Mouse (Mus musculus): Measurements from ENCODE around the gene Xpo1. TPM values are rescaled to one million over a fixed set of nuclear protein-coding genes. Genes with fewer than 3 reads are reported as not detected.
"Not testable (repeated sequence)": the region's sequence is repeated elsewhere in the genome, so short reads cannot be mapped to it uniquely, and the experiment has no call there.

Gene Xpo1
- total RNA-seq, 2 experiments from 2014 or later = 62.6 to 66.3 TPM

GRCm38 (mm10) chr11:23259073-23259472 is 3.2 kb downstream of the Xpo1 start:
- H3K4me3 ChIP-seq = no peak overlapping the region
- intact Hi-C loops (cut with DNase I) = loop anchor here (5.0 kb wide), 2 partner anchors 112 to 627 kb away; no protein-coding TSS in a partner anchor
- TF ChIP-seq CTCF (IDR thresholded peaks at IDR 0.05) = no peak
- no peak overlapping the region for H3K27ac ChIP-seq
- DNase-seq (ENCODE audit: extremely low spot score in 1 of 2, low spot score in 2 of 2) = no peak

- intact Hi-C loops (cut with DNase I) = loop anchor here (5.0 kb wide), 2 partner anchors 112 to 627 kb away; no protein-coding TSS in a partner anchor
- DNase-seq (ENCODE audit: extremely low spot score in 1 of 2, low spot score in 2 of 2) = no peak
- H3K27ac ChIP-seq = no peak overlapping the region
- TF ChIP-seq CTCF (IDR thresholded peaks at IDR 0.05) = no peak
- no peak overlapping the region for H3K4me3 ChIP-seq
Measured at GRCm38 (mm10) chr11:23259481-23259880, 3.6 kb downstream of the Xpo1 start.

- intact Hi-C loops (cut with DNase I) = no loop called here
- Histone ChIP-seq H3K4me3 (no peak overlapping the region), H3K27ac (no peak overlapping the region)
- TF ChIP-seq CTCF (IDR thresholded peaks at IDR 0.05) = no peak
- no peak for DNase-seq (ENCODE audit: extremely low spot score in 1 of 2, low spot score in 2 of 2)
Measured at GRCm38 (mm10) chr11:23260186-23260585, 4.3 kb downstream of the Xpo1 start.

GRCm38 (mm10) chr11:23261490-23261889 is 5.6 kb downstream of the Xpo1 start:
- Histone ChIP-seq H3K27ac (no peak overlapping the region), H3K4me3 (no peak overlapping the region)
- intact Hi-C loops (cut with DNase I) = no loop called here
- TF ChIP-seq CTCF (IDR thresholded peaks at IDR 0.05) = peak; percentile 26
- no peak for DNase-seq (ENCODE audit: extremely low spot score in 1 of 2, low spot score in 2 of 2)

- no peak for TF ChIP-seq CTCF (IDR thresholded peaks at IDR 0.05)
- H3K4me3 ChIP-seq = no peak overlapping the region
- intact Hi-C loops (cut with DNase I) = no loop called here
- no peak for DNase-seq (ENCODE audit: extremely low spot score in 1 of 2, low spot score in 2 of 2)
- H3K27ac ChIP-seq = no peak overlapping the region
Measured at GRCm38 (mm10) chr11:23264949-23265348, 9.1 kb downstream of the Xpo1 start.

- peak; percentile 71 for TF ChIP-seq CTCF (IDR thresholded peaks at IDR 0.05)
- no peak for DNase-seq (ENCODE audit: extremely low spot score in 1 of 2, low spot score in 2 of 2)
- Histone ChIP-seq H3K4me3 (no peak overlapping the region), H3K27ac (no peak overlapping the region)
- intact Hi-C loops (cut with DNase I) = loop anchor here (1.0 to 5.0 kb wide), 4 partner anchors 123 to 640 kb away; partner anchors contain the start of gene Fam161a
Measured at GRCm38 (mm10) chr11:23271770-23272724, 16.2 kb downstream of the Xpo1 start.

GRCm38 (mm10) chr11:23275780-23276179 is 19.9 kb downstream of the Xpo1 start:
- Histone ChIP-seq H3K4me3 (no peak overlapping the region), H3K27ac (no peak overlapping the region)
- intact Hi-C loops (cut with DNase I) = no loop called here
- TF ChIP-seq CTCF (IDR thresholded peaks at IDR 0.05) = no peak
- DNase-seq (ENCODE audit: extremely low spot score in 1 of 2, low spot score in 2 of 2) = no peak

- intact Hi-C loops (cut with DNase I) = no loop called here
- no peak overlapping the region for H3K27ac ChIP-seq
- no peak for DNase-seq (ENCODE audit: extremely low spot score in 1 of 2, low spot score in 2 of 2)
- TF ChIP-seq CTCF (IDR thresholded peaks at IDR 0.05) = no peak
- no peak overlapping the region for H3K4me3 ChIP-seq
Measured at GRCm38 (mm10) chr11:23284469-23284868, 28.6 kb downstream of the Xpo1 start.

- H3K27ac ChIP-seq; DNase-seq (ENCODE audit: extremely low spot score in 1 of 2, low spot score in 2 of 2); H3K4me3 ChIP-seq; intact Hi-C loops (cut with DNase I): not testable (repeated sequence)
Measured at GRCm38 (mm10) chr11:23288866-23289265, 33.0 kb downstream of the Xpo1 start.

GRCm38 (mm10) chr11:23297379-23297778 is 41.5 kb downstream of the Xpo1 start:
- no peak overlapping the region for H3K4me3 ChIP-seq
- H3K27ac ChIP-seq = no peak overlapping the region
- TF ChIP-seq CTCF (IDR thresholded peaks at IDR 0.05) = no peak
- intact Hi-C loops (cut with DNase I) = no loop called here
- DNase-seq (ENCODE audit: extremely low spot score in 1 of 2, low spot score in 2 of 2) = no peak

GRCm38 (mm10) chr11:23298301-23298700 is 42.5 kb downstream of the Xpo1 start:
- intact Hi-C loops (cut with DNase I) = no loop called here
- no peak overlapping the region for H3K4me3 ChIP-seq
- no peak for DNase-seq (ENCODE audit: extremely low spot score in 1 of 2, low spot score in 2 of 2)
- H3K27ac ChIP-seq = no peak overlapping the region
- TF ChIP-seq CTCF (IDR thresholded peaks at IDR 0.05) = no peak

- TF ChIP-seq CTCF (IDR thresholded peaks at IDR 0.05) = no peak
- no peak overlapping the region for H3K4me3 ChIP-seq
- intact Hi-C loops (cut with DNase I) = no loop called here
Measured at GRCm38 (mm10) chr11:23299910-23300309, 44.1 kb downstream of the Xpo1 start.

More at GRCm38 (mm10) chr11:23299910-23300309, 44.1 kb downstream of the Xpo1 start:
- H3K27ac ChIP-seq = no peak overlapping the region
- no peak for DNase-seq (ENCODE audit: extremely low spot score in 1 of 2, low spot score in 2 of 2)
